Mouse (Mus musculus) embryonic fibroblast, embryonic 13.5 days (primary cell): ENCODE data around the gene 2310079G19Rik.

ENCODE experiments used
- CTCF ChIP-seq: IDR thresholded peaks from 2 replicates; pipeline ENCODE4 v1.5.1; 2011; ENCODE audit warnings: mild to moderate bottlenecking, control low read depth, low read length, moderate library complexity, borderline replicate concordance; ENCODE audit not compliant: insufficient read depth
- POLR2A ChIP-seq: IDR thresholded peaks from 2 replicates; pipeline ENCODE4 v1.6.1; 2011; ENCODE audit warnings: low read depth, mild to moderate bottlenecking, control low read depth, low read length, moderate library complexity

- no peak for TF ChIP-seq CTCF
- TF ChIP-seq POLR2A: no peak
Observed at GRCm38 (mm10) chr16:88592758-88593157, 34.7 kb downstream of the 2310079G19Rik start.
